Mouse (Mus musculus) heart, embryonic 16.5 days (tissue): Measurements from ENCODE around the gene Kdm7a. TPM values are rescaled to one million over a fixed set of nuclear protein-coding genes. Genes with fewer than 3 reads are reported as not detected.
A peak's percentile ranks its signal among the peaks of the same experiment; 100 is the strongest.

Experiments used
- ATAC-seq: fragments of 200-750 bp; cut with Nextera tagmentation; replicated peaks from 2 replicates; pipeline ENCODE4 v1.8.0; 2017; ENCODE audit warnings: moderate number of reproducible peaks; ENCODE audit not compliant: insufficient read depth, low FRiP score; ENCODE audit errors: extremely low read depth
- H3K27ac ChIP-seq: fragments of 300-500 bp; sonication (generic); 2 replicates; pipeline ENCODE4 v1.5.1; 2014; ENCODE audit warnings: mild to moderate bottlenecking, low read length, control low read depth, moderate library complexity
- H3K27me3 ChIP-seq: fragments of 300-500 bp; sonication (generic); 2 replicates; pipeline ENCODE4 v1.6.1; 2014; ENCODE audit warnings: low read length, mixed read lengths; ENCODE audit not compliant: control insufficient read depth, insufficient read depth
- H3K36me3 ChIP-seq: fragments of 300-500 bp; sonication (generic); 2 replicates; pipeline ENCODE4 v1.6.1; 2014; ENCODE audit not compliant: control insufficient read depth, insufficient read depth
- H3K4me1 ChIP-seq: fragments of 300-500 bp; sonication (generic); 2 replicates; pipeline ENCODE4 v1.6.1; 2014; ENCODE audit warnings: low read length, mixed read lengths; ENCODE audit not compliant: control insufficient read depth, insufficient read depth
- H3K4me2 ChIP-seq: fragments of 300-500 bp; sonication (generic); 2 replicates; pipeline ENCODE4 v1.6.1; 2014; ENCODE audit warnings: low read depth, mild to moderate bottlenecking, control low read depth, low read length
- H3K4me3 ChIP-seq: fragments of 300-500 bp; sonication (generic); 2 replicates; pipeline ENCODE4 v1.5.1; 2014; ENCODE audit warnings: mild to moderate bottlenecking, control low read depth, low read length
- H3K9ac ChIP-seq: fragments of 300-500 bp; sonication (generic); 2 replicates; pipeline ENCODE4 v1.6.1; 2014; ENCODE audit warnings: low read length, control low read depth
- H3K9me3 ChIP-seq: fragments of 300-500 bp; sonication (generic); replicated peaks from 2 replicates; pipeline ENCODE4 v1.6.1; 2016; ENCODE audit warnings: low read length; ENCODE audit not compliant: control insufficient read depth
- WGBS: fragments of 180-500 bp; shearing (Covaris S2); extraction: QIAGEN DNeasy Blood & Tissue Kit; methylation state at CpG from one replicate; pipeline ENCODE4 v1.1.7; 2014; 5-methylcytosine and 5-hydroxymethylcytosine counted together
- polyA plus RNA-seq: library from polyadenylated mRNA; unstranded; fragments of >200 nt; fragmentation: Nextera tagmentation; extraction: Ambion mirVana; gene quantifications from 2 replicates; pipeline ENCODE4 v1.2.1, GENCODE M21; 2015

Gene Kdm7a
- 4.3 and 5.1 TPM in 2 replicates for polyA plus RNA-seq

DNA sequence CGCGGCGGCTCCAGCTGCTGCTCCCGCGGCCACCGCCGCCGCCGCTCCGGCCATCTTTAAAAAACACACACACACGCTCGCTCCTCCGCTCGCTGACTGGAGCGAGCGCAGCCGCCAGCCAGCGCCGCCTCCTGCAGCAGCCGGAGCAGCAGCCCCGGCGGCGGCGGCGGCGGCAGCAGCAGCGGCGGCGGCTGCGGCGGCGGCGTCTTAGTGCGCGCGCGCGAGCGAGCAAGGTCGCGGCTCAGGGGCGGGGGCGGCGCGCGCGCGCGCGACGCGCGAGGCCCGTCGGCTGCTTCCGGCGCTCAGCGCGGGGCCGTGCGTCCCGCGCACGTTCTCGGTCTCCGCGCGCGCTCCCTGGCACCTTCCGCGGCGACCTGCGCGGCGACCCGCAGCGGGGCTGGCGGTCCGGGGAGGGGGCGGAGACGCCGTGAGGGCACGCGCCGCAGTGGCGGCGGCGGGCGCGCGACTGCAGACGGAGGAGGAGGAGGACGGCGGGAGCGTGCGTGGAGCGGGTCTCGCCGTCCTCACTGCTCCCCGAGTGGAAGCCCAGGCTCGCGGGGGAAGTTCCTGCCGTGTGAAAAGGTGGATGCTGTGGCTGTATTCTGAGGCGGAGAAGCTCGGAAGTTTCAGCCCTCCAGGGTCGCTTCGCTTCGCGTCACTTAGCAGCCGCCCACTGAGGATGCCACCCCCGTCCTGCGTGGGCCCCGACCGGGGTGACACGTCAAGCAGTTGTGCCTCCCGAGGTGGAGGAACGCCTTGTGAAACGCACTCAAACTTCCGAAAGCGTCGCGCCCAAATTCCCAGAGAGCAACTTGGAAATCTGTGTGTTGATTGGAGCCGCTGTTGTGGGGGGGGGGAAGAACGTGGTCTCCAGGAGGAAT, at the start of gene Kdm7a:
Gene Kdm7a (minus strand): TSS at position 209 of the 881 bp plus-strand sequence.
- no peaks in the 10 kb centered on the region for H3K9me3 ChIP-seq
- H3K4me2 ChIP-seq: peak within 1 kb of the TSS; percentile 88
- peak within 1 kb of the TSS; percentile 89 for H3K27ac ChIP-seq
- under 1% methylated on average over 116 of the region's 124 CpGs for WGBS
- peak within 1 kb of the TSS; percentile 72 for H3K4me3 ChIP-seq
- ATAC-seq: peak; percentile 83
- peak within 1 kb of the TSS; percentile 86 for H3K9ac ChIP-seq
- peaks cover 6% of the 10 kb centered on the region for H3K4me1 ChIP-seq
- H3K36me3 ChIP-seq: no peaks in the 10 kb centered on the region
- no peaks in the 10 kb centered on the region for H3K27me3 ChIP-seq

DNA sequence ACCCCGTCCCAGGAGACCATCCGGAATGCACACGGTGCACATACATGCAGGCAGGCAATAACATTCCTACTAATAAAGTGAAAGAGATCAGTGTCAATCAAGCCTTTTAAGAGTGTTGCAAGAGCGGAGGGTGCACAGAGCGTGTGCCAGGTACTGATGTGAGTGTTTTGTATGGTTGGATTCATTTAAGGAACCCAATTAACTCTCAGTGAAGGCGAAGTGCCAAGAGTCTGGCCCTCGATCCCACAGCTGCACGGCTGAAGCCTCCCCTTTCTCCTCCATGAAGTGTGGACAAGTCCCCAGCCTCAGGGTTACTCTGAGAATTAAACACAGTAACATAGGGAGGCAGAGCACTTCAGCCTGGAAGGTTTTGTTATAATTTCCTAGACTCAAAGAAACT, 48.7 kb upstream of the Kdm7a start:
- 74% methylated on average over 8 of the region's 8 CpGs for WGBS
- H3K4me2 ChIP-seq: no peak overlapping the region
- no peaks in the 10 kb centered on the region for H3K27me3 ChIP-seq
- H3K27ac ChIP-seq: no peak overlapping the region
- no peak overlapping the region for H3K4me3 ChIP-seq
- no peak for ATAC-seq
- H3K9me3 ChIP-seq: no peaks in the 10 kb centered on the region
- H3K36me3 ChIP-seq: no peaks in the 10 kb centered on the region
- no peak overlapping the region for H3K9ac ChIP-seq
- H3K4me1 ChIP-seq: peaks cover 8% of the 10 kb centered on the region

DNA sequence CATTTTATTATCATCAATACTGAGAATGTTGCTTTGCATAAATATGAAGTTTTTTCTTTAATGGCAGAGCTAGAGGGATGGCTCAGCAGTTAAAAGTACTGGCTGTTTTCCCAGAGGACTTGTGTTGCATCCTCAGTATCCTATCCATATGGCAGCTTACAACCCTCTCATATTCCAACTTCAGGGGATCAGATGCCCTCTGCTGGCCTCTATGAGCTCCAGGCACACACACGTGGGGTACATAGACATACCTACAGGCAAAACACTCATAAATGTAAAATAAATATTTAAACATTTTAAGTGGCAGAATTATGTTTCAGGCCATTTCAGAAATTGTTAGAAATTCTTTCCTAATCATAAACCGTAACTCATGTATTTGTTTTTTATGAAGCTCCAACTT, 43.5 kb upstream of the Kdm7a start:
- no peak overlapping the region for H3K4me2 ChIP-seq
- WGBS: 91% methylated on average over 2 of the region's 2 CpGs
- no peak for ATAC-seq
- H3K9me3 ChIP-seq: no peaks in the 10 kb centered on the region
- no peak overlapping the region for H3K27ac ChIP-seq
- no peak overlapping the region for H3K9ac ChIP-seq
- no peaks in the 10 kb centered on the region for H3K4me1 ChIP-seq
- H3K4me3 ChIP-seq: no peak overlapping the region
- H3K36me3 ChIP-seq: no peaks in the 10 kb centered on the region
- H3K27me3 ChIP-seq: no peaks in the 10 kb centered on the region

DNA sequence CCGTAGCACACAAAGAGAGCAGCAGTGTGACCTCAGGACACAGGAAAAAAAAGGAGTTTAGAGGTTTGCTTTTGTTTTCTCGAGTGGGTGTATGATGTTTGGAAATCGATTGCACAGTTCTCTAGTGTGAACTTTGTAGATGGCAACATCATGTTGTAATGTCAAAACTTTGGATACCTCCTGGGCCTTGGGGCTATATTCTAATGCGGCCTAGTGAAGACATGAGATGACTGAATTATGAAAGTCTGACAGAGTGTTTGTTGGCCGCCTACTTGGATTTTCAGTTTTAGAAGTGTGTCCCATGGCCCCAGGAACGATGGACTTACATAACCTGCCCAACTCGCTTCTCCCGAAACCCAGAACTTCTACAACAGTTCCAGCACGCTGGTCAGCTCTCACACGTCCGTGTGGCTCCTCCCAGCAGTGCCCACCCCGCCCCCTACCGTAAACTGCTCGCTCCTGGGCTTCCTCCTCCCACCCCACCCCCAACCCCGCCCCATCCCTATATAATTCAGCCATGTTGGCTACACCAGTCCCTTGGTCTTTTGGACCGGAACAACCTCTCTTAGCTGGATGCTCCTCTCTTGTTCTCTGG, 42.7 kb upstream of the Kdm7a start:
- no peak overlapping the region for H3K27ac ChIP-seq
- 49% methylated on average over 16 of the region's 16 CpGs for WGBS
- H3K36me3 ChIP-seq: no peaks in the 10 kb centered on the region
- H3K9ac ChIP-seq: no peak overlapping the region
- H3K4me1 ChIP-seq: no peaks in the 10 kb centered on the region
- H3K4me3 ChIP-seq: no peak overlapping the region
- ATAC-seq: no peak
- no peaks in the 10 kb centered on the region for H3K9me3 ChIP-seq
- H3K4me2 ChIP-seq: no peak overlapping the region
- H3K27me3 ChIP-seq: no peaks in the 10 kb centered on the region

DNA sequence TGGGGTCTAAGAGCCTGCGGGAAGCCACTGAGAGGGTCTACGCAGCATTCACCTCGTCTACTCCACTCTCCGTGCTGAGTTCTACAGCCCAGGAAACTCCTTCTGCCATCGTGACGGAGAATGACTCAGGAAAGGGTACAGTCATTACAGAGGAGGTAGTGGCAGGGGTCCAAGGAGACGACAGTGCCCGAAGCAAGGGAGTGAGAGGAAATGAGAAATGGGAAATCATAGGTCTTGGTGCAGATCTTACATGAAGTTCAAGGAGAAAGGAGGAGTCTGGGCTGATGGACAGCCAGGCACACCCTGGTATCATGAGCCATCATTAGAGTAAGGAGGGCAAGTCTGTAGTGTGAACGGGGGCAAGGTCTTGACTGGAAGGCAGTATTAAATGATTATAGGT, 37.5 kb upstream of the Kdm7a start:
- 66% methylated on average over 9 of the region's 9 CpGs for WGBS
- ATAC-seq: no peak
- no peak overlapping the region for H3K9ac ChIP-seq
- H3K36me3 ChIP-seq: no peaks in the 10 kb centered on the region
- no peak overlapping the region for H3K4me3 ChIP-seq
- no peaks in the 10 kb centered on the region for H3K27me3 ChIP-seq
- no peak overlapping the region for H3K4me2 ChIP-seq
- no peaks in the 10 kb centered on the region for H3K9me3 ChIP-seq
- peaks cover 19% of the 10 kb centered on the region for H3K4me1 ChIP-seq
- H3K27ac ChIP-seq: no peak overlapping the region

DNA sequence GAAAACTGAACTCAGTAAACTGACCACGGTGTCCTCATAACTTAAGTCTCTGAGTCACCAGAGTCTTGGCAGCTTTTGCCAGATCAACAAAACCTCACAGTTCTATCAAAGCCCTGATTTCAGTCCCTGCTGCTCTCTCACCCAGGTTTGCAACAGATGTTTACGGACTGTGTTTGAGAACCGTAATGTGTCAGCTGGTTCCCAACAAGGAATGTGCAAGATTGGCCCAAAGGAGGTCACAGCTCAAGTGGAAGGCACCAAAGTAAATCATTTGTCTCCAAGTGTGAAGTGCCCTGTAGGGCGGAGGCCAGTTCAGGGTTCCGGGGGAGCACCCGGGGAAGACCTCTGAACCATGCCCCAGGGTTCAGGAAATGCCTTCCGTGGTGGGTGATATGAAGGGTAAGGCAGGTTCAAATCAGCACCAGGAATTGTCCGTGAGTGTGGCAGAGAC, 36.9 kb upstream of the Kdm7a start:
- H3K27me3 ChIP-seq: no peaks in the 10 kb centered on the region
- peak; percentile 12; the same call in 1 of the 2 replicates for ATAC-seq
- peak overlapping the region; percentile 84 for H3K27ac ChIP-seq
- H3K4me1 ChIP-seq: peaks cover 19% of the 10 kb centered on the region
- no peaks in the 10 kb centered on the region for H3K36me3 ChIP-seq
- H3K4me3 ChIP-seq: no peak overlapping the region
- 55% methylated on average over 8 of the region's 8 CpGs for WGBS
- H3K9ac ChIP-seq: no peak overlapping the region
- H3K9me3 ChIP-seq: no peaks in the 10 kb centered on the region
- H3K4me2 ChIP-seq: peak overlapping the region; percentile 33; the same call in 1 of the 2 replicates

DNA sequence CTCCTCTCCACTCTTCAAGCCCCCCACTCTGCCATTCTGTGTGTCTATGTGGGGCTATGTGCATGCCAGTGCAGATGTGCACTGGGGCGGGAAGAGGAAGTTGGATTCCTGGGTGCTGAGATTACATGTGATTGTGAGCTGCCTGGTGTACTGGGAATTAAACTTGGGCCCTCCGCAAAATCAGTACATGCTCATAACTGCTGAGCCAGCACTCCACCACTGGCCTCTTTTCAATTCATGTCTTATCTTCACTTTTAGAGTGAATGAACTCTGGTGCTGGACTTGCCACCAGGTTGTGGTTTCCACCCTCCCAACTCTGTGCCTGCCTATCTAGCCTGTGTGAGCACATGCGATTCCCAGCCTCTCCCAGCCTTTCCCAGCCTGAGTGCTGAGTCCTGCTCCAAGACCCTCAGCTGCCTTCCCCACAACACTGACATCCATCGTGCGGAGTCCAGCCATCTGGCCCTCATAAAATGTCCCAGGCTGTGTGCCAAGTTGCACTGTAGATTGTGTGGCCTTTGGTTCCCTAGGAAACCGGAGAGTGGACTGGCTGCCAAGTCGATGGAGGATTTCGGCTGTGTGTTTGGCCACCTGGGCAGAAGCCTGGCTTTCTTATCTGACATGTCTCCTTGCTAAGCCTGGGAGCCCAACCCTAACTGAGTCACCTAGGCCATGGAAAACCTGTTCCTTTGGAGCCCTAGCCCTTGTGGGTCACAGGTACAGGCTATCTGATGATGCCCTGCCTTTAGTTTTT, 36.3 kb upstream of the Kdm7a start:
- peak overlapping the region; percentile 33; the same call in 1 of the 2 replicates for H3K4me2 ChIP-seq
- no peaks in the 10 kb centered on the region for H3K9me3 ChIP-seq
- peaks cover 19% of the 10 kb centered on the region for H3K4me1 ChIP-seq
- no peak overlapping the region for H3K4me3 ChIP-seq
- WGBS: 18% methylated on average over 8 of the region's 8 CpGs
- no peak overlapping the region for H3K9ac ChIP-seq
- H3K27me3 ChIP-seq: no peaks in the 10 kb centered on the region
- peak overlapping the region; percentile 84 for H3K27ac ChIP-seq
- peak; percentile 92 for ATAC-seq
- H3K36me3 ChIP-seq: no peaks in the 10 kb centered on the region

DNA sequence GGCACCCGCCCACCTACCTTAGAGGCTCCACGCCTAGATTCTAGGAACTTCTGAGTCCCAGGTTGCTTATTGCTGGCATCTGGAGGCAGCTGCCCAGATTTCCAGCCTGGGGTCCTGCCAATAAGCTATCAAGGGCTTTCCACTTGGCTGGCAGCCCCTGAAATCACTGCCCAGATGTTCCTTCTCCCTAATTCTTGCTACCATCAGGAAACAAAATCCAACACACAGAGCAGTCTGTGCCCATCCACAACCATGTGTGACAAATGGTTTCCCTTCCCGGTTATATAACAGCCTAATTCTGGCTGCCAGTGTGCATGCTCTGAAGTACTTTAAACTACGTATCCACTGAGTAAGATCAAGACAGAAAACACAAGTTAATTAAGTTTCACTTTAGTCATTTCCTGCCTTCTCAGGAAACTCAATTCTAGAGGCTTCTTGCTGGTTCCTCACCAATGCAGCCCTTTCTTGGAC, 34.9 kb upstream of the Kdm7a start:
- WGBS: 76% methylated on average over 4 of the region's 4 CpGs
- Histone ChIP-seq H3K9ac (no peak overlapping the region), H3K36me3 (no peaks in the 10 kb centered on the region), H3K4me1 (peaks cover 19% of the 10 kb centered on the region), H3K4me3 (no peak overlapping the region), H3K9me3 (no peaks in the 10 kb centered on the region), H3K4me2 (no peak overlapping the region), H3K27me3 (no peaks in the 10 kb centered on the region), H3K27ac (no peak overlapping the region)
- ATAC-seq: no peak
